Mouse (Mus musculus) ES-E14 (cell line): Measurements from ENCODE around the gene Kremen1.

Experiments used
- CHD2 ChIP-seq: IDR thresholded peaks from 2 replicates; pipeline ENCODE4 v1.6.1; 2014; ENCODE audit warnings: mild to moderate bottlenecking, low read depth, low read length, inconsistent platforms
- HCFC1 ChIP-seq: IDR thresholded peaks from 2 replicates; pipeline ENCODE4 v1.6.1; 2012; ENCODE audit warnings: low read length, inconsistent platforms, borderline replicate concordance; ENCODE audit not compliant: insufficient read depth
- MAFK ChIP-seq: IDR thresholded peaks from 2 replicates; pipeline ENCODE4 v1.6.1; 2014; ENCODE audit warnings: mild to moderate bottlenecking, low read depth, low read length, inconsistent platforms; ENCODE audit not compliant: insufficient read depth
- ZC3H11A ChIP-seq: IDR thresholded peaks from 2 replicates; pipeline ENCODE4 v1.6.1; 2012; ENCODE audit warnings: low read depth, mild to moderate bottlenecking, inconsistent platforms, low read length, borderline replicate concordance

GRCm38 (mm10) chr11:5243812-5244748 is 17.3 kb downstream of the Kremen1 start:
- TF ChIP-seq ZC3H11A (no peak), CHD2 (no peak), MAFK (no peak), HCFC1 (no peak)
